Mouse (Mus musculus): ENCODE results near the gene Josd2.

Gene Josd2

GRCm38 (mm10) chr7:44501563-44502115 lies 33.9 kb downstream of the Josd2 start:
- DNase-seq: peak; percentile 76

- no peak for DNase-seq
Observed at GRCm38 (mm10) chr7:44507491-44507890, 39.7 kb downstream of the Josd2 start.

GRCm38 (mm10) chr7:44519240-44519913 lies 51.6 kb downstream of the Josd2 start:
- DNase-seq: no peak

- DNase-seq: no peak
Observed at GRCm38 (mm10) chr7:44520990-44521389, 53.2 kb downstream of the Josd2 start.

All from cerebellum, adult 8-10 months (tissue).